ENCODE assay signal across 9 mouse cellular contexts in the genomic region with DNA sequence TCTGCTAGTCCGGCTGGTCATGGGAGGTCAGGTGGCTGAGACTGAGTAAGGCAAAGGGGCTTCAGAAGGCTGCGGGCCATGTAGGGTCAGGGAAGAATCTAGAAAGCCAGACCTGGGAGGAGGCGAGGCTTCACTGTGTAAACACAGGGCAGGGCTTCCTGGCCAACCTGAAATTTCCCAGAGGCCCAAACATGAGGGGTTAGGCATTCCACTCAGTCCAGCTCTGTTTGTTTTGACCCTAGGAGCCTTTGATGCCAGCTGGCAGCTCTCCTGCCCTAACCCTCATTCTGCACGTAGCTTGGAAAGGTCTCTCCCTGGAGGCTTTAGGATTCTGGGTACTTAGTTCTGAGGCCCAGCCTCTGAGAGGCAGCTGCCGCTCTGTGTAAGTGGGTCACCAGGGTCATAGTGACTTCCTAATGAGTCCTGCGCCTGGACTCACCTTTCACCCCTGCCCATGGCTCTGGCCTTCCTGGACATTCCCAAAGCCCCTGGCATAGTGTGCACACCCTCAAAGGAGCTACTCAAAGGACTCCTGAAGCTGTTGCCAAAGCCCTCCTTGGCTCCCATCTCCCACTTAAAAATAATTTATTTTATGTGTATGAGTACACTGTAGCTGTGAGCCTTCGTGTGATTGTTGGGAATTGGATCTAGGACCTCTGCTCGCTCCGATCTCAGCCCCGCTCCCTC. TPM values are rescaled to one million over a fixed set of nuclear protein-coding genes. Genes with fewer than 3 reads are reported as not detected.
DNase-seq lines count a peak whose midpoint lies in the region; ATAC-seq and TF ChIP-seq lines count a peak whose summit lies in the region.
"Had no signal": no experiment of that assay in that cellular context is flagged by ENCODE, and none has a peak within 500 bp of the region (broad histone marks: within the 10 kb centered on the region; RNA-seq: fewer than 3 reads in every experiment).

No protein-coding gene starts in this region.

- DNase-seq in gastrocnemius, postnatal 25 days = peak; percentile 45
- DNase-seq in gastrocnemius, postnatal 10 days = no peak
- DNase-seq in hindbrain, postnatal 0 days (ENCODE audit: low spot score) = no peak
- no peak for DNase-seq in thymus, adult 2 months
- no peak for DNase-seq in c-Kit-positive CD71-positive TER-119-positive erythroid progenitor cells, embryonic 14.5 days (ENCODE audit: low spot score)

- H3K9ac ChIP-seq in embryonic facial prominence, embryonic 15.5 days = no peak overlapping the region
- no peak overlapping the region for H3K9ac ChIP-seq in hindbrain, postnatal 0 days (replicated peaks; ENCODE audit: low read length)
- H3K9ac ChIP-seq in lung, embryonic 15.5 days = peak overlapping the region; percentile 4
- H3K9ac ChIP-seq: liver, embryonic 14.5 days had no signal

- ATAC-seq in embryonic facial prominence, embryonic 15.5 days (ENCODE audit: insufficient number of reproducible peaks, low FRiP score, low TSS enrichment, low read depth) = no peak
- no peak for ATAC-seq in hindbrain, postnatal 0 days
- ATAC-seq in lung, embryonic 15.5 days (ENCODE audit: borderline replicate concordance, extremely low read depth, low FRiP score, low TSS enrichment) = peak; percentile 25
- no peak for ATAC-seq in monocyte, adult 5-6 weeks (replicated peaks; ENCODE audit: insufficient number of reproducible peaks, low FRiP score, low TSS enrichment, poor library complexity, severe bottlenecking)

- no peak for TF ChIP-seq CTCF in hindbrain, postnatal 0 days (IDR thresholded peaks at IDR 0.05; ENCODE audit: low read depth)
- TF ChIP-seq CTCF in thymus, adult 2 months (IDR thresholded peaks at IDR 0.05; ENCODE audit: borderline replicate concordance, control insufficient read depth, extremely low read depth, insufficient read depth, low read length, poor library complexity) = no peak

- 44% methylated on average over 10 of the region's 10 CpGs for WGBS in embryonic facial prominence, embryonic 15.5 days
- 68% methylated on average over 10 of the region's 10 CpGs for WGBS in hindbrain, postnatal 0 days
- 26% methylated on average over 10 of the region's 10 CpGs for WGBS in lung, embryonic 15.5 days
- WGBS in thymus, adult 2 months = 90% methylated on average over 10 of the region's 10 CpGs

- peaks cover 32% of the 10 kb centered on the region for H3K4me1 ChIP-seq in embryonic facial prominence, embryonic 15.5 days
- peaks cover 15% of the 10 kb centered on the region for H3K4me1 ChIP-seq in hindbrain, postnatal 0 days (ENCODE audit: insufficient read depth, low read length)
- H3K4me1 ChIP-seq in lung, embryonic 15.5 days = peaks cover 55% of the 10 kb centered on the region
- peaks cover 18% of the 10 kb centered on the region for H3K4me1 ChIP-seq in thymus, adult 2 months (replicated peaks; ENCODE audit: control insufficient read depth, insufficient read depth, low read length)

- H3K4me2 ChIP-seq in embryonic facial prominence, embryonic 15.5 days (replicated peaks) = no peak overlapping the region
- no peak overlapping the region for H3K4me2 ChIP-seq in hindbrain, postnatal 0 days (ENCODE audit: low read depth, low read length)
- H3K4me2 ChIP-seq in lung, embryonic 15.5 days = no peak overlapping the region

- H3K9me3 ChIP-seq in embryonic facial prominence, embryonic 15.5 days (replicated peaks) = no peaks in the 10 kb centered on the region
- H3K9me3 ChIP-seq in hindbrain, postnatal 0 days (ENCODE audit: low read length) = no peaks in the 10 kb centered on the region
- H3K9me3 ChIP-seq in lung, embryonic 15.5 days = no peaks in the 10 kb centered on the region

- no peak for TF ChIP-seq POLR2A in thymus, adult 2 months (IDR thresholded peaks at IDR 0.05; ENCODE audit: control insufficient read depth, extremely low read depth, insufficient read depth, low read length, poor library complexity)

- H3K27me3 ChIP-seq in embryonic facial prominence, embryonic 15.5 days = no peaks in the 10 kb centered on the region
- H3K27me3 ChIP-seq in hindbrain, postnatal 0 days (ENCODE audit: insufficient read depth, low read length) = no peaks in the 10 kb centered on the region
- no peaks in the 10 kb centered on the region for H3K27me3 ChIP-seq in lung, embryonic 15.5 days
- H3K27me3 ChIP-seq in thymus, adult 2 months (ENCODE audit: control insufficient read depth, insufficient read depth, low read length) = no peaks in the 10 kb centered on the region

- no peak overlapping the region for H3K4me3 ChIP-seq in embryonic facial prominence, embryonic 15.5 days (replicated peaks)
- H3K4me3 ChIP-seq in hindbrain, postnatal 0 days (ENCODE audit: low read length) = no peak overlapping the region
- no peak overlapping the region for H3K4me3 ChIP-seq in lung, embryonic 15.5 days
- no peak overlapping the region for H3K4me3 ChIP-seq in thymus, adult 2 months (ENCODE audit: control insufficient read depth, insufficient read depth, low read length)

- H3K27ac ChIP-seq in embryonic facial prominence, embryonic 15.5 days (replicated peaks) = peak overlapping the region; percentile 55; the same call in 1 of the 2 replicates
- H3K27ac ChIP-seq in hindbrain, postnatal 0 days = peak overlapping the region; percentile 54
- peak overlapping the region; percentile 96 for H3K27ac ChIP-seq in lung, embryonic 15.5 days
- H3K27ac ChIP-seq in thymus, adult 2 months (ENCODE audit: control insufficient read depth, insufficient read depth, low read length) = no peak overlapping the region
- H3K27ac ChIP-seq: liver, embryonic 14.5 days had no signal

- H3K36me3 ChIP-seq in embryonic facial prominence, embryonic 15.5 days = no peaks in the 10 kb centered on the region
- H3K36me3 ChIP-seq in hindbrain, postnatal 0 days (ENCODE audit: insufficient read depth, low read length) = no peaks in the 10 kb centered on the region
- H3K36me3 ChIP-seq in lung, embryonic 15.5 days = no peaks in the 10 kb centered on the region; the same call in 1 of the 2 replicates
- no peaks in the 10 kb centered on the region for H3K36me3 ChIP-seq in thymus, adult 2 months (ENCODE audit: control insufficient read depth, insufficient read depth, low read length)

RNA-seq across cellular contexts. Expression of a gene that starts 2.7 kb away (rescaled TPM):
- 100 to 1,000 TPM; 513 to 650 TPM for total RNA-seq in gastrocnemius, postnatal 25 days (2021)
- total RNA-seq in gastrocnemius, postnatal 10 days (2021) = 100 to 1,000 TPM; 420 to 439 TPM
- 837 and 902 TPM in 2 replicates for polyA plus RNA-seq in embryonic facial prominence, embryonic 15.5 days (2015; fragmentation: Nextera tagmentation; extraction: Ambion mirVana)
- 1,127 and 1,151 TPM in 2 replicates for total RNA-seq in hindbrain, postnatal 0 days (2014; rRNA removed)
- 1,243 and 1,259 TPM in 2 replicates for polyA plus RNA-seq in hindbrain, postnatal 0 days (2015; fragmentation: Nextera tagmentation; extraction: Ambion mirVana)
- 1,102 and 1,152 TPM in 2 replicates for polyA plus RNA-seq in lung, embryonic 15.5 days (2015; fragmentation: Nextera tagmentation; extraction: Ambion mirVana)
- total RNA-seq in monocyte, adult 5-6 weeks (2017) = 158 to 185 TPM (median 179 TPM) in 3 replicates
- polyA plus RNA-seq in thymus, adult 2 months (2012; rRNA removed) = 345 and 396 TPM in 2 replicates

RNA-seq across cellular contexts. Expression of a gene that starts 12.8 kb away (rescaled TPM):
- 1 to 10 TPM; 4.0 to 4.4 TPM for total RNA-seq in gastrocnemius, postnatal 25 days (2021)
- 1 to 10 TPM; 2.3 to 2.7 TPM for total RNA-seq in gastrocnemius, postnatal 10 days (2021)
- 0.89 and 1.5 TPM in 2 replicates for polyA plus RNA-seq in embryonic facial prominence, embryonic 15.5 days (2015; fragmentation: Nextera tagmentation; extraction: Ambion mirVana)
- total RNA-seq in hindbrain, postnatal 0 days (2014; rRNA removed) = 0.22 and 0.63 TPM in 2 replicates
- 1.2 TPM in 2 replicates for polyA plus RNA-seq in hindbrain, postnatal 0 days (2015; fragmentation: Nextera tagmentation; extraction: Ambion mirVana)
- polyA plus RNA-seq in lung, embryonic 15.5 days (2015; fragmentation: Nextera tagmentation; extraction: Ambion mirVana) = 0.86 and 0.89 TPM in 2 replicates
- 0.29 to 17.0 TPM (median 3.0 TPM) in 3 replicates for total RNA-seq in monocyte, adult 5-6 weeks (2017)
- 0.57 and 1.2 TPM in 2 replicates for polyA plus RNA-seq in thymus, adult 2 months (2012; rRNA removed)

RNA-seq across cellular contexts. Expression of a gene that starts 14.8 kb away (rescaled TPM):
- under 1 TPM; 0.67 TPM for total RNA-seq in gastrocnemius, postnatal 25 days (2021)
- total RNA-seq in gastrocnemius, postnatal 10 days (2021) = under 1 TPM; 0.86 to 0.96 TPM
- 0.07 and 0.13 TPM in 2 replicates for polyA plus RNA-seq in embryonic facial prominence, embryonic 15.5 days (2015; fragmentation: Nextera tagmentation; extraction: Ambion mirVana)
- total RNA-seq in hindbrain, postnatal 0 days (2014; rRNA removed) = 92.6 and 101 TPM in 2 replicates
- polyA plus RNA-seq in hindbrain, postnatal 0 days (2015; fragmentation: Nextera tagmentation; extraction: Ambion mirVana) = 5.5 and 6.6 TPM in 2 replicates
- 0.05 and 0.10 TPM in 2 replicates for polyA plus RNA-seq in lung, embryonic 15.5 days (2015; fragmentation: Nextera tagmentation; extraction: Ambion mirVana)
- total RNA-seq in monocyte, adult 5-6 weeks (2017) = not detected in 3 replicates
- polyA plus RNA-seq in thymus, adult 2 months (2012; rRNA removed) = 3.1 and 4.7 TPM in 2 replicates

RNA-seq across cellular contexts. Expression of a gene that starts 19.6 kb away (rescaled TPM):
- 100 to 1,000 TPM; 329 to 332 TPM for total RNA-seq in gastrocnemius, postnatal 25 days (2021)
- total RNA-seq in gastrocnemius, postnatal 10 days (2021) = 100 to 1,000 TPM; 265 to 287 TPM
- polyA plus RNA-seq in embryonic facial prominence, embryonic 15.5 days (2015; fragmentation: Nextera tagmentation; extraction: Ambion mirVana) = 94.8 and 96.8 TPM in 2 replicates
- 65.1 and 76.7 TPM in 2 replicates for total RNA-seq in hindbrain, postnatal 0 days (2014; rRNA removed)
- 69.8 and 71.3 TPM in 2 replicates for polyA plus RNA-seq in hindbrain, postnatal 0 days (2015; fragmentation: Nextera tagmentation; extraction: Ambion mirVana)
- 79.5 and 82.0 TPM in 2 replicates for polyA plus RNA-seq in lung, embryonic 15.5 days (2015; fragmentation: Nextera tagmentation; extraction: Ambion mirVana)
- 76.0 to 109 TPM (median 89.7 TPM) in 3 replicates for total RNA-seq in monocyte, adult 5-6 weeks (2017)
- polyA plus RNA-seq in thymus, adult 2 months (2012; rRNA removed) = 309 and 321 TPM in 2 replicates

RNA-seq across cellular contexts. Expression of a gene that starts 32.4 kb away (rescaled TPM):
- 10 to 100 TPM; 19.1 to 19.6 TPM for total RNA-seq in gastrocnemius, postnatal 25 days (2021)
- 10 to 100 TPM; 18.3 to 18.7 TPM for total RNA-seq in gastrocnemius, postnatal 10 days (2021)
- 62.4 and 63.6 TPM in 2 replicates for polyA plus RNA-seq in embryonic facial prominence, embryonic 15.5 days (2015; fragmentation: Nextera tagmentation; extraction: Ambion mirVana)
- 117 and 135 TPM in 2 replicates for total RNA-seq in hindbrain, postnatal 0 days (2014; rRNA removed)
- polyA plus RNA-seq in hindbrain, postnatal 0 days (2015; fragmentation: Nextera tagmentation; extraction: Ambion mirVana) = 132 and 133 TPM in 2 replicates
- polyA plus RNA-seq in lung, embryonic 15.5 days (2015; fragmentation: Nextera tagmentation; extraction: Ambion mirVana) = 61.7 and 65.9 TPM in 2 replicates
- 8.9 to 28.4 TPM (median 25.4 TPM) in 3 replicates for total RNA-seq in monocyte, adult 5-6 weeks (2017)
- 92.1 and 92.3 TPM in 2 replicates for polyA plus RNA-seq in thymus, adult 2 months (2012; rRNA removed)

Comparison
In these comparisons a context has a peak if more than half of its experiments do, and no peak if none do; other contexts are left out.
1. RNA of a gene that starts 14.8 kb away (total RNA-seq): 92.6 to 101 TPM in hindbrain, postnatal 0 days; 0.86 to 0.96 TPM in gastrocnemius, postnatal 10 days, 0.67 TPM in gastrocnemius, postnatal 25 days and not detected in monocyte, adult 5-6 weeks; every median in the first group is over 10 times any median in the second.